Mouse (Mus musculus): ENCODE measurements around the gene Adamts3.

DNA sequence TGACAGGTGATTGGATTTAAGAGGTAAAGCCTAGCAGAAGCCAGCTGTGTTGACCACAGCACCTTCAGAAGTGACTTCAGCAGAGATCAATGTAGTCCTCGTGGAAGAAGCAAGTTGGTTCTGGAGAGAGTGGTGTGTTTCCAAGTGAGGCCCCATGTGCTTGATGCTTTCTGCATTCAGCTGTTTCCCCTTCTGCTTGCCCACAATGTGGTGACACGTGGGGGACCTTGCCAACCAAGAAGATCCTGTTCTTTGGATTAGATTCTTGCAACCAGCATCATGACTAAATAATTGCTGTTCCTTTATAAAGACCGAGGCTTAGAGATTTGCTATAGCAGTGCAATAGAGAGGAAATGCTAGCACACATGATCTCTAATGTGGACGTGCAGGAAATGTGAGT is 105.7 kb downstream of the Adamts3 start:
- TF ChIP-seq EP300 (IDR thresholded peaks at IDR 0.05; ENCODE audit: low read depth) (no peak), CTCF (IDR thresholded peaks at IDR 0.05; ENCODE audit: low read depth) (no peak)
